Comparison of ENCODE assay signal across 7 mouse cellular contexts in genomic region chr1:88008211-88008697, GRCm38 (mm10). TPM values are rescaled to one million over a fixed set of nuclear protein-coding genes. Genes with fewer than 3 reads are reported as not detected.
DNase-seq lines count a peak whose midpoint lies in the region; ATAC-seq and TF ChIP-seq lines count a peak whose summit lies in the region.

Gene Usp40 (minus strand): TSS chr1:88008551.

- H3K9me3 ChIP-seq in intestine, embryonic 16.5 days (ENCODE audit: control insufficient read depth, low read length), result no peaks in the 10 kb centered on the region
- no peaks in the 10 kb centered on the region for H3K9me3 ChIP-seq in midbrain, embryonic 11.5 days (ENCODE audit: control insufficient read depth, low read length)

- H3K27ac ChIP-seq in intestine, embryonic 16.5 days (ENCODE audit: low read length), result peak within 1 kb of the TSS; percentile 85
- peak within 1 kb of the TSS; percentile 68 for H3K27ac ChIP-seq in midbrain, embryonic 11.5 days (ENCODE audit: low read depth, low read length)
- peak within 1 kb of the TSS; percentile 38 for H3K27ac ChIP-seq in small intestine, adult 2 months (ENCODE audit: insufficient read depth, low read depth, low read length)

- H3K4me2 ChIP-seq in intestine, embryonic 16.5 days (ENCODE audit: low read depth, low read length), result peak within 1 kb of the TSS; percentile 77
- H3K4me2 ChIP-seq in midbrain, embryonic 11.5 days, result peak within 1 kb of the TSS; percentile 59

- H3K27me3 ChIP-seq in intestine, embryonic 16.5 days (replicated peaks; ENCODE audit: control insufficient read depth, insufficient read depth, low read length), result no peaks in the 10 kb centered on the region
- H3K27me3 ChIP-seq in midbrain, embryonic 11.5 days (ENCODE audit: control insufficient read depth, insufficient read depth, low read length), result no peaks in the 10 kb centered on the region
- no peaks in the 10 kb centered on the region for H3K27me3 ChIP-seq in small intestine, adult 2 months (ENCODE audit: control insufficient read depth, insufficient read depth, low read length)

- TF ChIP-seq CTCF in small intestine, adult 2 months (IDR thresholded peaks at IDR 0.05; ENCODE audit: extremely low read depth, insufficient read length, insufficient replicate concordance, low read depth, low read length), result no peak

- peak within 1 kb of the TSS; percentile 93 for H3K9ac ChIP-seq in intestine, embryonic 16.5 days (ENCODE audit: low read depth, low read length)
- H3K9ac ChIP-seq in midbrain, embryonic 11.5 days (ENCODE audit: low read length), result peak within 1 kb of the TSS; percentile 77

- peak within 1 kb of the TSS; percentile 68 for H3K4me3 ChIP-seq in intestine, embryonic 16.5 days (ENCODE audit: low read length)
- H3K4me3 ChIP-seq in midbrain, embryonic 11.5 days (ENCODE audit: low read depth, low read length), result peak within 1 kb of the TSS; percentile 48
- H3K4me3 ChIP-seq in small intestine, adult 2 months (ENCODE audit: low read depth, low read length), result peak within 1 kb of the TSS; percentile 98

- TF ChIP-seq POLR2A in small intestine, adult 2 months (IDR thresholded peaks at IDR 0.05; ENCODE audit: low read depth, low read length), result peak; percentile 74

- 0% methylated on average over 45 of the region's 45 CpGs for WGBS in intestine, embryonic 16.5 days
- WGBS in midbrain, embryonic 11.5 days, result 0% methylated on average over 45 of the region's 45 CpGs
- WGBS in small intestine, adult 2 months, result 1% methylated on average over 45 of the region's 45 CpGs

- peak; percentile 92 for ATAC-seq in intestine, embryonic 16.5 days
- peak; percentile 95 for ATAC-seq in midbrain, embryonic 11.5 days (ENCODE audit: low FRiP score)

- no peaks in the 10 kb centered on the region for H3K4me1 ChIP-seq in intestine, embryonic 16.5 days (ENCODE audit: control insufficient read depth, insufficient read depth, low read length)
- peaks cover 8% of the 10 kb centered on the region for H3K4me1 ChIP-seq in midbrain, embryonic 11.5 days (ENCODE audit: control insufficient read depth, insufficient read depth, low read length)
- H3K4me1 ChIP-seq in small intestine, adult 2 months (ENCODE audit: control insufficient read depth, insufficient read depth, insufficient read length, low read length), result peaks cover 6% of the 10 kb centered on the region; the same call in 1 of the 2 replicates

- H3K36me3 ChIP-seq in intestine, embryonic 16.5 days (ENCODE audit: control insufficient read depth, insufficient read depth, low read length), result peaks cover 9% of the 10 kb centered on the region; the same call in 1 of the 2 replicates
- H3K36me3 ChIP-seq in midbrain, embryonic 11.5 days (ENCODE audit: control insufficient read depth, insufficient read depth, low read length), result peaks cover 2% of the 10 kb centered on the region; the same call in 1 of the 2 replicates
- H3K36me3 ChIP-seq in small intestine, adult 2 months (ENCODE audit: control insufficient read depth, insufficient read depth, low read length), result peaks cover 4% of the 10 kb centered on the region

- intact Hi-C loops in left cerebral cortex, postnatal 36 days (cut with DNase I), result loop anchor here (10.0 kb wide), 1 partner anchor 137 kb away; no protein-coding TSS in a partner anchor

- DNase-seq in adrenal gland, adult 2 months, result peak; percentile 88
- peak; percentile 75 for DNase-seq in embryo, embryonic 11.5 days (ENCODE audit: low read depth, low spot score)
- DNase-seq in gastrocnemius, postnatal 4 days (ENCODE audit: low spot score in 2 of 2), result peak; percentile 79 to 85
- peak; percentile 88 to 89 for DNase-seq in left cerebral cortex, postnatal 36 days (ENCODE audit: low spot score in 2 of 2)
- DNase-seq in midbrain, embryonic 11.5 days (ENCODE audit: low spot score, missing footprints), result peak; percentile 97

RNA-seq across cellular contexts. Expression of gene Usp40, which starts in this region (rescaled TPM):
- 10 to 100 TPM; 21.5 to 22.6 TPM for total RNA-seq in adrenal gland, adult 2 months (2021)
- polyA plus RNA-seq in adrenal gland, adult 2 months (2012; rRNA removed), result 4.5 and 5.0 TPM in 2 replicates
- 10 to 100 TPM; 22.8 to 26.0 TPM for total RNA-seq in gastrocnemius, postnatal 4 days (2021)
- polyA plus RNA-seq in intestine, embryonic 16.5 days (2015; fragmentation: Nextera tagmentation; extraction: Ambion mirVana), result 27.4 and 28.4 TPM in 2 replicates
- 10 to 100 TPM; 15.1 to 27.2 TPM for total RNA-seq in left cerebral cortex, postnatal 36 days (2021)
- polyA plus RNA-seq in midbrain, embryonic 11.5 days (2014; fragmentation: Nextera tagmentation; extraction: Ambion mirVana), result 27.9 and 29.2 TPM in 2 replicates
- polyA plus RNA-seq in small intestine, adult 2 months (2012; rRNA removed), result 4.0 and 7.2 TPM in 2 replicates

Comparison
In these comparisons a context has a peak if more than half of its experiments do, and no peak if none do; other contexts are left out.
1. Peak in every context shown above with its lines: DNase-seq, ATAC-seq, H3K4me3 ChIP-seq and H3K27ac ChIP-seq.
2. H3K4me3 ChIP-seq: peak in every context shown above with its lines; median percentile 98 in small intestine, adult 2 months; 68 in intestine, embryonic 16.5 days; 48 in midbrain, embryonic 11.5 days.